Mouse (Mus musculus): ENCODE data around the gene Olfr347.

The Olfr347 gene

GRCm38 (mm10) chr2:36731602-36732001 lies at the start of gene Olfr347:
TSS of gene Olfr347 (plus strand) at chr2:36731902.
- no peak for DNase-seq

GRCm38 (mm10) chr2:36685488-36685887 lies 46.2 kb upstream of the Olfr347 start, which contains the start of gene Olfr346:
TSS of gene Olfr346 (plus strand) at chr2:36685788.
- no peak for DNase-seq

- no peak for DNase-seq
Observed at GRCm38 (mm10) chr2:36736226-36736625, 4.5 kb downstream of the Olfr347 start.

DNA sequence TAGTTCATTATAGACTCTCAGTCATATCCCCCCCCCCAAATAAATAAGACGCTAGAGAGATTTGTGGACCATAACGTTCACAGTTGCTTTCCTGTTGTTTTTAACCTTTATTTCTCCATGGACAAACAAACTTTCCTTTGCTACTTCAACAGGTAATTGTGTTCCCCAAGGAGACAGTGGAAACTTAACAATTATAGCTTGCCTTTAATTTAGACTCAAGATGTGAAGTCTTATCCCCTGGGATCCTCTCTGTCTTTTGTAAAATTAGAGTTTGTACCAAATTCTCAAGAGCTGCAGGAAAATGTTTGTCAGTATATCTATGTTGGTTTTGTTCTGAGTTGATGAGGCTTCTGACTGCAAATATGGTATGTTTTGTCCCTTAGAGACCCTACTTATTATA lies 52.3 kb downstream of the Olfr347 start, which contains the start of gene Olfr348:
TSS of gene Olfr348 (plus strand) at position 301 of the 400 bp plus-strand sequence.
- DNase-seq, result no peak
